In the genomic region with DNA sequence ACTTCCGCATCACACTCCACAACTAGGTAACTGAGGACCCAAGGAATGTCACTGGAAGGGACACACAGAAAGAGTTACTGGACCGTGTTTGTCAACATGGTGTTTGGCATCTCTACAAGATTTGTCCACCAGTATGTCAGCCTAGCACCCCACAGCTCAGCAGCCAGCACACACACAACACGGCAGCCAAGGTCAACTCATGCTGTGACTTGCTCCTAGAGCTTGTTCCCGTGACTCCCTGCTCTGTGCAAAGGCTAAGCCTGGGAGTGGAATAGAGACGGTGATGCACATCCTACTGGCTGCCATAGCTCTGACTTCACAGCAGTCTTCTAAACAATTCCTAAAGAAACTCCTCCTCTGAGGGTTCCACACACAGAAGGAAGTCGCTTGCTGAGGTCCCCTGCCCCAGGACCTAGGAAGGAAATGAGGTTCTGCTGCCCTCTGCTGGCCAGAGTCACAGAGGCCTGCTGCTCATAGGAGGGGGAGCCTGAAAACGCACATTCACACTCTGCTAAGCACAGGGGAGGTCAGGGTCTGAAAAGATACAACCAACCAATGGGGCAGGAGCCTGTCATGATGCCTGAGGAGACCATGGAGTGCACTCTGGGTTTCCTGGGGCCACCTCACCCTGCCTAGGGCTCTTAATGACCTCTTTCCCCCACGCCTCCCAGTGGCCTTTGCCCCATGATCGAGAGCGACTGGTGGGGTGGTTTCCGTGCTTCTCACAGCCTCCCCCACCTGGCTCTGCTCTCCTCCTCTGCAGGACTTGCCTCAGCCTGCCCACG, we compare ENCODE assay signal across 8 mouse cellular contexts. TPM values are rescaled to one million over a fixed set of nuclear protein-coding genes. Genes with fewer than 3 reads are reported as not detected.
DNase-seq lines count a peak whose midpoint lies in the region; ATAC-seq and TF ChIP-seq lines count a peak whose summit lies in the region.

No protein-coding gene starts in this region.

- peaks cover 97% of the 10 kb centered on the region for H3K36me3 ChIP-seq in embryonic facial prominence, embryonic 10.5 days (replicated peaks)
- H3K36me3 ChIP-seq in limb, embryonic 15.5 days: peaks cover 85% of the 10 kb centered on the region
- H3K36me3 ChIP-seq in midbrain, postnatal 0 days (ENCODE audit: insufficient read depth, low read length): peaks cover 36% of the 10 kb centered on the region

- no peaks in the 10 kb centered on the region for H3K27me3 ChIP-seq in embryonic facial prominence, embryonic 10.5 days (replicated peaks; ENCODE audit: low read depth, poor library complexity, severe bottlenecking)
- no peaks in the 10 kb centered on the region for H3K27me3 ChIP-seq in limb, embryonic 15.5 days
- H3K27me3 ChIP-seq in midbrain, postnatal 0 days (ENCODE audit: insufficient read depth, low read length): no peaks in the 10 kb centered on the region

- 0 out of 2 replicates have a peak, but pooled peaks have one; percentile 49 for ATAC-seq in limb, embryonic 15.5 days (ENCODE audit: insufficient number of reproducible peaks, low FRiP score, low TSS enrichment, low read depth)
- ATAC-seq in midbrain, postnatal 0 days (ENCODE audit: low FRiP score): peak; percentile 83

- no peak overlapping the region for H3K4me3 ChIP-seq in embryonic facial prominence, embryonic 10.5 days
- no peak overlapping the region for H3K4me3 ChIP-seq in limb, embryonic 15.5 days
- no peak overlapping the region for H3K4me3 ChIP-seq in midbrain, postnatal 0 days (ENCODE audit: low read depth, low read length)

- WGBS in embryonic facial prominence, embryonic 10.5 days: 48% methylated on average over 12 of the region's 12 CpGs
- WGBS in limb, embryonic 15.5 days: 47% methylated on average over 12 of the region's 12 CpGs
- WGBS in midbrain, postnatal 0 days: 37% methylated on average over 12 of the region's 12 CpGs

- peak; percentile 68 for DNase-seq in right cerebral cortex, adult 18-20 months
- no peak for DNase-seq in right cerebral cortex, postnatal 36 days (ENCODE audit: low spot score in 2 of 2)
- peak; percentile 88 for DNase-seq in embryonic facial prominence, embryonic 10.5 days (ENCODE audit: low spot score)
- DNase-seq in heart, adult 11 months: peak; percentile 98
- peak; percentile 86 for DNase-seq in kidney, adult 11 months
- peak; percentile 92 for DNase-seq in midbrain, postnatal 0 days (ENCODE audit: low spot score)
- DNase-seq in spleen, postnatal 4 days (ENCODE audit: low spot score in 2 of 2): peak; percentile 74 to 92

- H3K4me2 ChIP-seq in limb, embryonic 15.5 days: no peak overlapping the region
- no peak overlapping the region for H3K4me2 ChIP-seq in midbrain, postnatal 0 days (ENCODE audit: low read depth, low read length, poor library complexity, severe bottlenecking)

- H3K27ac ChIP-seq in embryonic facial prominence, embryonic 10.5 days (replicated peaks): peak overlapping the region; percentile 1; the same call in 1 of the 2 replicates
- 0 out of 2 replicates have a peak overlapping the region, but pooled peaks have one; percentile 22 for H3K27ac ChIP-seq in limb, embryonic 15.5 days
- no peak overlapping the region for H3K27ac ChIP-seq in midbrain, postnatal 0 days (ENCODE audit: low read depth, low read length)

- no peak overlapping the region for H3K9ac ChIP-seq in limb, embryonic 15.5 days
- no peak overlapping the region for H3K9ac ChIP-seq in midbrain, postnatal 0 days (replicated peaks; ENCODE audit: low read length, poor library complexity, severe bottlenecking)

- H3K9me3 ChIP-seq in embryonic facial prominence, embryonic 10.5 days: no peaks in the 10 kb centered on the region
- H3K9me3 ChIP-seq in limb, embryonic 15.5 days: no peaks in the 10 kb centered on the region
- H3K9me3 ChIP-seq in midbrain, postnatal 0 days (ENCODE audit: low read length): no peaks in the 10 kb centered on the region

- TF ChIP-seq CTCF in midbrain, postnatal 0 days (IDR thresholded peaks at IDR 0.05): peak; percentile 98

- peaks cover 29% of the 10 kb centered on the region for H3K4me1 ChIP-seq in embryonic facial prominence, embryonic 10.5 days
- peaks cover 20% of the 10 kb centered on the region for H3K4me1 ChIP-seq in limb, embryonic 15.5 days
- peaks cover 2% of the 10 kb centered on the region; the same call in 1 of the 2 replicates for H3K4me1 ChIP-seq in midbrain, postnatal 0 days (ENCODE audit: insufficient read depth, low read length)

RNA-seq across cellular contexts. Expression of a gene that starts 6.0 kb away (rescaled TPM):
- polyA plus RNA-seq in embryonic facial prominence, embryonic 10.5 days (2016; fragmentation: Nextera tagmentation; extraction: Ambion mirVana): 43.9 and 46.9 TPM in 2 replicates
- 36.2 and 37.7 TPM in 2 replicates for polyA plus RNA-seq in limb, embryonic 15.5 days (2015; fragmentation: Nextera tagmentation; extraction: Ambion mirVana)
- total RNA-seq in midbrain, postnatal 0 days (2014; rRNA removed): 47.1 and 49.2 TPM in 2 replicates
- polyA plus RNA-seq in midbrain, postnatal 0 days (2015; fragmentation: Nextera tagmentation; extraction: Ambion mirVana): 32.7 and 34.9 TPM in 2 replicates

RNA-seq across cellular contexts. Expression of a gene that starts 20.5 kb away (rescaled TPM):
- polyA plus RNA-seq in embryonic facial prominence, embryonic 10.5 days (2016; fragmentation: Nextera tagmentation; extraction: Ambion mirVana): 0.60 and 1.3 TPM in 2 replicates
- polyA plus RNA-seq in limb, embryonic 15.5 days (2015; fragmentation: Nextera tagmentation; extraction: Ambion mirVana): 3.5 TPM in 2 replicates
- 0.55 and 1.7 TPM in 2 replicates for total RNA-seq in midbrain, postnatal 0 days (2014; rRNA removed)
- polyA plus RNA-seq in midbrain, postnatal 0 days (2015; fragmentation: Nextera tagmentation; extraction: Ambion mirVana): 0.69 and 1.2 TPM in 2 replicates

Comparison
In these comparisons a context has a peak if more than half of its experiments do, and no peak if none do; other contexts are left out.
1. DNase-seq: peak in right cerebral cortex, adult 18-20 months (single experiment), embryonic facial prominence, embryonic 10.5 days (single experiment), heart, adult 11 months (single experiment), kidney, adult 11 months (single experiment), midbrain, postnatal 0 days (single experiment) and spleen, postnatal 4 days (2 of 2); none in right cerebral cortex, postnatal 36 days (0 of 2).